Mouse (Mus musculus) hindbrain, embryonic 14.5 days (tissue): ENCODE measurements around the gene Rps15. TPM values are rescaled to one million over a fixed set of nuclear protein-coding genes. Genes with fewer than 3 reads are reported as not detected.
"Not testable (repeated sequence)": the region's sequence is repeated elsewhere in the genome, so short reads cannot be mapped to it uniquely, and the experiment has no call there.

Experiments
- ATAC-seq: fragments of 200-750 bp; cut with Nextera tagmentation; 2 replicates; pipeline ENCODE4 v1.8.0; 2017; ENCODE audit warnings: moderate number of reproducible peaks, mild to moderate bottlenecking, moderate TSS enrichment, moderate library complexity; ENCODE audit not compliant: low FRiP score
- DNase-seq: peaks from one replicate; pipeline ENCODE4 v3.0.0-alpha.2; 2015; ENCODE audit warnings: low spot score
- H3K27ac ChIP-seq: fragments of 300-500 bp; sonication (generic); 2 replicates; pipeline ENCODE4 v1.5.1; 2014; ENCODE audit warnings: mild to moderate bottlenecking, moderate library complexity
- H3K27me3 ChIP-seq: fragments of 300-500 bp; sonication (generic); 2 replicates; pipeline ENCODE4 v1.6.1; 2014; ENCODE audit warnings: mild to moderate bottlenecking, low read length, mixed read lengths; ENCODE audit not compliant: control insufficient read depth, insufficient read depth
- H3K36me3 ChIP-seq: fragments of 300-500 bp; sonication (generic); replicated peaks from 2 replicates; pipeline ENCODE4 v1.6.1; 2014; ENCODE audit not compliant: control insufficient read depth, insufficient read depth
- H3K4me1 ChIP-seq: fragments of 300-500 bp; sonication (generic); replicated peaks from 2 replicates; pipeline ENCODE4 v1.6.1; 2014; ENCODE audit warnings: antibody characterized with exemption, low read length, mixed read lengths; ENCODE audit not compliant: control insufficient read depth, insufficient read depth
- H3K4me2 ChIP-seq: fragments of 300-500 bp; sonication (generic); replicated peaks from 2 replicates; pipeline ENCODE4 v1.6.1; 2014; ENCODE audit warnings: mild to moderate bottlenecking, moderate library complexity
- H3K4me3 ChIP-seq: fragments of 300-500 bp; sonication (generic); replicated peaks from 2 replicates; pipeline ENCODE4 v1.5.1; 2014; ENCODE audit warnings: mild to moderate bottlenecking, low read length
- H3K9ac ChIP-seq: fragments of 300-500 bp; sonication (generic); 2 replicates; pipeline ENCODE4 v1.6.1; 2014
- H3K9me3 ChIP-seq: fragments of 300-500 bp; sonication (generic); 2 replicates; pipeline ENCODE4 v1.6.1; 2016; ENCODE audit warnings: low read length; ENCODE audit not compliant: control insufficient read depth
- WGBS: fragments of 180-500 bp; shearing (Covaris S2); extraction: QIAGEN DNeasy Blood & Tissue Kit; methylation state at CpG from one replicate; pipeline ENCODE4 v1.1.7; 2014; 5-methylcytosine and 5-hydroxymethylcytosine counted together
- polyA plus RNA-seq: library from polyadenylated mRNA; unstranded; fragments of >200 nt; fragmentation: Nextera tagmentation; extraction: Ambion mirVana; gene quantifications from 2 replicates; pipeline ENCODE4 v1.2.1, GENCODE M21; 2014

Rps15 gene
- polyA plus RNA-seq, result 570 and 649 TPM in 2 replicates

GRCm38 (mm10) chr10:80292251-80293146, at the start of gene Rps15:
TSS of gene Rps15 (plus strand) at chr10:80292453.
- peak; percentile 81 for ATAC-seq
- WGBS, result under 1% methylated on average over 72 of the region's 72 CpGs
- Histone ChIP-seq H3K4me1 (peaks cover 35% of the 10 kb centered on the region), H3K27me3 (no peaks in the 10 kb centered on the region), H3K9ac (peak within 1 kb of the TSS; percentile 95), H3K9me3 (no peaks in the 10 kb centered on the region), H3K4me3 (peak within 1 kb of the TSS; percentile 66), H3K27ac (peak within 1 kb of the TSS; percentile 88), H3K36me3 (peaks cover 35% of the 10 kb centered on the region), H3K4me2 (peak within 1 kb of the TSS; percentile 96)
- DNase-seq, result peak; percentile 98

- Histone ChIP-seq H3K4me3 (no peak overlapping the region), H3K27ac (no peak overlapping the region), H3K4me1 (no peaks in the 10 kb centered on the region; the same call in 1 of the 2 replicates), H3K27me3 (no peaks in the 10 kb centered on the region), H3K36me3 (peaks cover 68% of the 10 kb centered on the region), H3K4me2 (no peak overlapping the region), H3K9ac (no peak overlapping the region), H3K9me3 (no peaks in the 10 kb centered on the region)
- 90% methylated on average over 3 of the region's 3 CpGs for WGBS
- DNase-seq (no peak), ATAC-seq (no peak)
Observed at GRCm38 (mm10) chr10:80242607-80243006, 49.6 kb upstream of the Rps15 start.

DNA sequence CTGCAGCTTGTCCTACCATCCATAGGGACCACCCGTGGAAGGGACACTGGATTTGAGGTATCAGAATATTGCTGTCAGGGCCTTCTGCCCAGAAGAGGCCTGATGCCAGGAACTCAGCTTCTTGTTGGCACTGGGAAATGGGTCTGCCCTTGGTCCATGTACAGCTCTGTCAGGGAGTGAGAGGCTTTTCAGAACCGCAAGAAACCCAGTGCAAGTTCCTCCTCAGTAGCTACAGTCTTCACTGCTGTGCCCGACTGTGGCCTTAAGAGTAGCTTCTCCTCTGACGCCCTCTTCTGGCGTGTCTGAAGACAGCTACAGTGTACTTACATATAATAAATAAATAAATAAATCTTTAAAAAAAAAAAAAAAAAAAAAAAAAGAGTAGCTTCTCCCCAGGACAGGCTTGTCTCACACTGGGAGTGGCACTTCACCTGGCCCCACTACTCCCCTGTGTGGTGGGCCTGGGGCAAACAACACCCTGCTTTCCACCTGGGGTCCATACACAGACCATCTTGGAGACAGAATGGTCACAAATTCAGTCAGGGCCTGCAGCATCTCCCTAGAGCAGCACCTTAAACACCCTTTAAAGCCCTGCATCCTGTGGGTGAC, 47.4 kb upstream of the Rps15 start:
- whole genome bisulfite sequencing, result 36% methylated on average over 5 of the region's 5 CpGs
- Histone ChIP-seq H3K4me3 (no peak overlapping the region), H3K4me2 (no peak overlapping the region), H3K36me3 (peaks cover 45% of the 10 kb centered on the region), H3K9me3 (no peaks in the 10 kb centered on the region), H3K9ac (no peak overlapping the region), H3K4me1 (peaks cover 2% of the 10 kb centered on the region), H3K27ac (no peak overlapping the region), H3K27me3 (no peaks in the 10 kb centered on the region)
- no peak for ATAC-seq
- DNase-seq, result peak; percentile 55

GRCm38 (mm10) chr10:80245600-80245999, 46.7 kb upstream of the Rps15 start:
- Histone ChIP-seq H3K9me3 (no peaks in the 10 kb centered on the region), H3K4me1 (peaks cover 9% of the 10 kb centered on the region), H3K27me3 (no peaks in the 10 kb centered on the region), H3K4me2 (no peak overlapping the region), H3K4me3 (no peak overlapping the region), H3K9ac (no peak overlapping the region), H3K36me3 (peaks cover 38% of the 10 kb centered on the region), H3K27ac (no peak overlapping the region)
- peak; percentile 94 for DNase-seq
- WGBS, result 4% methylated on average over 4 of the region's 4 CpGs
- no peak for ATAC-seq

GRCm38 (mm10) chr10:80247849-80248248, 44.4 kb upstream of the Rps15 start:
- no peak for DNase-seq
- Histone ChIP-seq H3K9ac (no peak overlapping the region), H3K4me2 (no peak overlapping the region), H3K27ac (no peak overlapping the region), H3K36me3 (peaks cover 17% of the 10 kb centered on the region), H3K4me1 (peaks cover 12% of the 10 kb centered on the region), H3K4me3 (no peak overlapping the region), H3K9me3 (no peaks in the 10 kb centered on the region), H3K27me3 (no peaks in the 10 kb centered on the region)
- no peak for ATAC-seq
- WGBS, result 43% methylated on average over 6 of the region's 6 CpGs

GRCm38 (mm10) chr10:80248437-80248836, 43.8 kb upstream of the Rps15 start:
- not testable (repeated sequence) for DNase-seq, H3K9me3 ChIP-seq, H3K9ac ChIP-seq, H3K27me3 ChIP-seq, H3K27ac ChIP-seq, ATAC-seq
- H3K4me3 ChIP-seq, result peak overlapping the region; percentile 16
- peaks cover 12% of the 10 kb centered on the region for H3K4me1 ChIP-seq
- peak overlapping the region; percentile 90 for H3K4me2 ChIP-seq
- 36% methylated on average over 3 of the region's 3 CpGs for WGBS
- peaks cover 14% of the 10 kb centered on the region for H3K36me3 ChIP-seq

GRCm38 (mm10) chr10:80248971-80249640, 43.1 kb upstream of the Rps15 start, which contains the start of gene Ndufs7:
TSS of gene Ndufs7 (plus strand) at chr10:80249121.
- DNase-seq (peak; percentile 100), ATAC-seq (peak; percentile 88)
- peak within 1 kb of the TSS; percentile 85 for H3K9ac ChIP-seq
- WGBS, result under 1% methylated on average over 53 of the region's 53 CpGs
- no peaks in the 10 kb centered on the region for H3K9me3 ChIP-seq
- no peaks in the 10 kb centered on the region for H3K27me3 ChIP-seq
- H3K4me1 ChIP-seq, result peaks cover 12% of the 10 kb centered on the region
- H3K4me3 ChIP-seq, result peak within 1 kb of the TSS; percentile 69
- peaks cover 9% of the 10 kb centered on the region for H3K36me3 ChIP-seq
- peak within 1 kb of the TSS; percentile 90 for H3K27ac ChIP-seq
- H3K4me2 ChIP-seq, result peak within 1 kb of the TSS; percentile 90

DNA sequence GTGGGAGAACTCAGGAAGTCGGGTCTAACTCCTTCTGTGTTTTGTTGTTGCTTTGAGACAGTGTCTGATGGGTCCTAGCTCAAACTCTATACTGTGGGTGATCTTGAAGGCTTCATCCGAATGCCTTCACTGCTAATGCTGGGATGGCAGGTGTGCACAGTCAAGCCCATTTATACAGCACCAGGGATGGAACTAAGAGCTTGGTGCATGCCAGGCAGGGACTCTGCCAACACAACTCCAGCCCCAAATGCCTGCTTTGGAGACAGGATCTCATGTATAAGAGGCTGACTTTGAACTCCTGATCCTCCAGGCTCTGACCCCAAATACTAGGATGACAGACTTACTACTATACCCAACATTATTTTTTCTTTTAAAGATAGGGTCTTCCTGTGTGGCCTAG, 42.2 kb upstream of the Rps15 start:
- Histone ChIP-seq H3K4me1 (peaks cover 12% of the 10 kb centered on the region), H3K4me2 (peak overlapping the region; percentile 90), H3K4me3 (peak overlapping the region; percentile 69), H3K27me3 (no peaks in the 10 kb centered on the region), H3K36me3 (peaks cover 16% of the 10 kb centered on the region), H3K27ac (no peak overlapping the region), H3K9me3 (no peaks in the 10 kb centered on the region), H3K9ac (peak overlapping the region; percentile 85)
- ATAC-seq, result no peak
- no peak for DNase-seq
- 36% methylated on average over 2 of the region's 2 CpGs for WGBS

- Histone ChIP-seq H3K4me3 (0 out of 2 replicates have a peak overlapping the region, but pooled peaks have one; percentile 69), H3K36me3 (peaks cover 21% of the 10 kb centered on the region), H3K9me3 (no peaks in the 10 kb centered on the region), H3K4me1 (peaks cover 12% of the 10 kb centered on the region), H3K9ac (peak overlapping the region; percentile 85; the same call in 1 of the 2 replicates), H3K27ac (no peak overlapping the region), H3K4me2 (peak overlapping the region; percentile 90), H3K27me3 (no peaks in the 10 kb centered on the region)
- WGBS, result 87% methylated on average over 4 of the region's 4 CpGs
- DNase-seq (no peak), ATAC-seq (no peak)
Observed at GRCm38 (mm10) chr10:80250573-80250972, 41.7 kb upstream of the Rps15 start.
